Mouse (Mus musculus): ENCODE measurements around the gene Efcab14.

Efcab14 gene

DNA sequence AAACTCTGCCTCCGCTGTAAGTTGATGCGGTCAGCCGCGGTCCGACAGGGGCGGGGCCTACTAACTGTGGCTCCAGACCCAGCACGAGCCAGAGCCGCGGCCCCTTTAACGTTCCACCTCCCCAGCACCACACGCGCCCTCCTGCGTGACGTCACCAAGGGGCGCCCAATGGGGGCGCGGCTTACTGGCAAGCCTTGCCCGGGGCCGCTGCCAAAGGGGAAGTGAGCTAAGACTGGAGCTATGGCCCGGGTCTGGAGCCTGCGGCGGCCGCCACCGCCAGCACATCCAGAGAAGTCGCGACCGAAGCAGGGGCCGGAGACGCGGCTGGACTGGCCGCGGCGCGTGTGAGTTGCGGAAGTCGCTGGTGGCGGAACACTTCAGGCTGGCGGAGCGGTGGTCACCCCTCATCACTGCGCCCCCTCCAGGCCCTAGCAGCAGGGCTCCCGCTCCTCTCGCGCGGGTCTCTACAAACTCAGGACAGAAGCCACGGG lies at the start of gene Efcab14:
Gene Efcab14 (plus strand): TSS at position 194 of the 491 bp plus-strand sequence.
- peak; percentile 43; the same call in 1 of the 2 replicates for TF ChIP-seq GATA4 (IDR thresholded peaks at IDR 0.05; ENCODE audit: insufficient replicate concordance, low read length)

DNA sequence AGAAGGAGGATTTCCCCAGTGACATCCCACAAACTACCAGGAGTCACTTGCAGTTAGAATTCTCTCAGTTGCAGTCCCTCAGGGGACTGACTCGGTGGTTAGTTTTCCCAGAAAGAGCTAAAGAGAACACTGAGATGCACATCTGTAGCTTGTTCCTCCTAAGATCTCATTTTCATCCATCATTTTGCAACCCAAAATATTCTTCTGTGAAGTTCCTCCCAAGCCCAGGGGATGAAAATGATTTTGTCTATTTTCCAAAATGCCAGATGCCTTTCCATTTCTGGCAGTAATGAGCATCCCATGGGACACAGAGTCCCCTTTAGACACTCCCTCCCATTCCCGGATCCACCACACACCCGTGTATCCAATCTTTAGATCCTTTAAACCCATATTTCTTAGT lies 36.1 kb upstream of the Efcab14 start:
- TF ChIP-seq GATA4 (IDR thresholded peaks at IDR 0.05; ENCODE audit: insufficient replicate concordance, low read length) = no peak

- no peak for TF ChIP-seq GATA4 (IDR thresholded peaks at IDR 0.05; ENCODE audit: insufficient replicate concordance, low read length)
Measured at GRCm38 (mm10) chr4:115703927-115704505, 33.5 kb upstream of the Efcab14 start.

GRCm38 (mm10) chr4:115708974-115709593 lies 28.5 kb upstream of the Efcab14 start:
- TF ChIP-seq GATA4 (IDR thresholded peaks at IDR 0.05; ENCODE audit: insufficient replicate concordance, low read length) = peak; percentile 55

DNA sequence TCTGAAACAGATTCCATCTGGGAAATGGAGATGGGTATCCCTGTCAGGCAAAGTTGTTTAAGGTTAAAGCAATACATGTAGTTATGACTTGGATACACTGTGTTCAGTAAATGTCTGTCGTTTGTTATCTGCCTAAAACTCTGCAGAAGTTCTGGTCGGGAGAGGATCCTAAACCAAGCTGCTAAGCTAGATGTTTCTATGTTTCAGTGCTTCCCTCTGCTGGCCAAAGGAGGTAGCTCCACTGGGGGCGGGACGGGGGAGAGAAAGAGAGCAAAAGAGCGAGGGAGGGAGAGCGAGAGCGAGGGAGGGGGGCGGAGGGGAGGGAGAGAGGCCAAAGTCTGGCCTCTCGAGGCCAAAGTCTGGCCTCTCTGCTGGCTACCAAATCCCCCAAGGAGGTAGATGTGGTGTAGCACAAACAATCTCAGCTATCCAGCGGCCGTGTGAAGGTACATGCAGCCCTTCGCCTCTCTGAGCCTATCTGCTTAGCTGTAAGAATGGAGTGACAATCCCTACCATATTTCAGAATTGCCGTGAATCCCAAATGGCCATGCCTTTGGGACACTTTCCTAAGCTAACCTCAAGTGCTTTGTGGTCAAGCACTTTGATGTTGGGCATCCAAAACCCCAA lies 27.6 kb upstream of the Efcab14 start:
- TF ChIP-seq GATA4 (IDR thresholded peaks at IDR 0.05; ENCODE audit: insufficient replicate concordance, low read length) = no peak

- no peak for TF ChIP-seq GATA4 (IDR thresholded peaks at IDR 0.05; ENCODE audit: insufficient replicate concordance, low read length)
Measured at GRCm38 (mm10) chr4:115728721-115729120, 8.8 kb upstream of the Efcab14 start.

DNA sequence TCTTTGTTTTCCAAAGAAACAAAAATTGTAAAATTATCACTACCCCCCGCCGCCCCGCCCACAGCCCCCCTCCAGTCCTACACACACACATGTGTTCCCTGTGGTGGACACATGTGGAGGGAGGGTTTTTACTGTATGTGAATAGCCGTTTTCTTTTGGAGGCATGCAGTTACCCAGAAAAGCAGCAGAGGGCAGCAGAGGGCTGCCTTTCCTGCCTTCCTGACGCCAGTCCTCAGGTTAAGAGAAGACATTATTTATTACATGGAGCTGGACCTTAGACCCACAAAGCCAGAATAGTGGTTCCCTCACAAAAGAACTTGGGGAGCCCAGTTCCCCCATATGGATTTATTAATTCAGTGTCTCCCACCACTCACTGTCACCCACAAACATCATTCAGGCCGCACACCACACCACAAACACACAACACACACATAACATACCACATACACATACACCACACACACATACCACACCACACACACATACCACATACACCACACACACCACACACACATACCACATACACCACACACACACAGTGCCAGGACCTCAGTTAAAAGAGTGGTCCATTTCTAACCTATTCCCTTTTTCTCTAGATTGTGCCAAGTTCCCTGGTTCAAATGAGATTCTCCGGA lies 5.8 kb upstream of the Efcab14 start:
- TF ChIP-seq GATA4 (IDR thresholded peaks at IDR 0.05; ENCODE audit: insufficient replicate concordance, low read length) = no peak

DNA sequence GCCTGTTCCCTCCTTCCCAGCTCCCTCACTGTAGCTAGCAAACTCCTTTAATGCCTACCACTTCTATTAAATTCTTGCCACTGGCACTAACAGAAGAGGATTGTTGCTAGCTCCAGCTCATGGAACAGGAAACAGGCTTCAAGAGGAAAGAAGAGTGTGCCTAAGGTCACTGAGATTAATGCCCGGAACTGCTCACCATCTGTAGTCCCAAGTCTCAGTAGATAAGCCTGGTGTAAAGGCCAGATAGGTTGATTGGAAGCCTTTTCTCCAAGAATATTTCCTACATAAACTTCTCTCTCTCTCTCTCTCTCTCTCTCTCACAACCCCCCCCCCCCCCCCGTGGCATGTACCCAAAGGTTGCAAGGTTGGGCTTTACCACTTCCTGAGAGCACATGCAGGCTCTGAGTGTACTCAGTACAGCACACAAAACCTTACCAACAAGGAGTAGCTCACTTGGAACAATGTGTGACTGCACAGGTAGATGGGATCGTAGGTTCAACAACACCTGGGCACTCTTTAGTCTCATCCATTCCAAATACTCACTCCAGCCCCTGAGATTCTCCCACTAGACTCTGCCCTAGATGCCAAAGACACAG lies 5.2 kb upstream of the Efcab14 start:
- peak; percentile 35; the same call in 1 of the 2 replicates for TF ChIP-seq GATA4 (IDR thresholded peaks at IDR 0.05; ENCODE audit: insufficient replicate concordance, low read length)

DNA sequence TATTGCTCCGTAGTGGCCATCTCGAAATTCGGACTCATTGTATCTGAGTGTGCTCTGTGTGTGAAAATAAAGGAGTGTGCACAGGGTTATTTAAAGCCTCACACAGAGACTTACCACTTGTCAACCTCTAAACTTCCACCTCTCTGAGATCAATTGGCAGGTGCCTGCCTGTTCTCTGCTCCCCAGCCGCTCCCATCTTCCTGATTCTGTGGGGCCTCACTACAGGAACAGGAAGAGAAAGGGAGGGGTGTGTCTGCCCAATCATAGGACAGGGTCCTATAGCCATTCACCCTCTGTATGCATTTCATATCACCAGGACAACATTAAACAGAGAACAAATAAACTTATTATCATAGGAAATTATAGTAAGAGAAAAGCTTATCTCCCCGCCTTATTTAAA lies 3.8 kb upstream of the Efcab14 start:
- no peak for TF ChIP-seq GATA4 (IDR thresholded peaks at IDR 0.05; ENCODE audit: insufficient replicate concordance, low read length)

DNA sequence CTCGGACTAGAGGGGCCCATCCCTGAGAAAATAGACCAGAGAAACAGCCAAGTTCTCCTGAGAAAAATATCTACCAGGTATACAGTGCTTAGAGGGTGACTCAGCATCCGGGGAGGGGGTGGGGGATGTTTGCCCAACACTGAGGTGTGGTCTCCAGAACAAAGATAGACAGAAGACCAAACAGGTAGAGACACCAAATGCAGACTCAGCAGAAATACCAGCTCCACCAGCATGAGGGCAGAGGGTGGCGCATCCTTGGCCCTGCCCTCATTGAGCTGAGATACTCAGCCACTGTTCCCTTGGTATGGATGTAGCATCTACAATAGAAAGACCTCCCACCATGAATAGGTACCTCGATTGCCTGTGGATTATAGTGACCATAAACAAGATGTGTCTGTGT lies 2.7 kb upstream of the Efcab14 start:
- no peak for TF ChIP-seq GATA4 (IDR thresholded peaks at IDR 0.05; ENCODE audit: insufficient replicate concordance, low read length)

- TF ChIP-seq GATA4 (IDR thresholded peaks at IDR 0.05; ENCODE audit: insufficient replicate concordance, low read length) = no peak
Measured at GRCm38 (mm10) chr4:115738481-115738985, 989 bp downstream of the Efcab14 start.

DNA sequence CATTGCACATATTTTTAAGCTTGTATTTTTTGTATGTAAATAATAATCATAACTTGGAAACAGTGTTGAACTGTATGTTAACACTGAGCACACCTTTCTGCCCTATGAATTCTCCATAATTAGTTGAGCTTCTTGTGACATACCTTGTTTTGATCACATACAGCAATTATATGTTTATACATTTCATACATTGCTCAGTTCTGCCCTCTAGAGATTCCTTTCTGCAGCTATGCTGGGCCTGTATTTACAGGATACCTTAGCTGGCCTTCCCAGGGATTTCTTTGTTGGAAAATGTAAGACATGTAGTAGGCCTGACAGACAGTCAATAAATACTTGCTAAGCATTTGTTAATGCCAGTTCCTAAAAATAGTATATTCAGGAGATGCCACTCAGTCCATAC lies 5.1 kb downstream of the Efcab14 start:
- TF ChIP-seq GATA4 (IDR thresholded peaks at IDR 0.05; ENCODE audit: insufficient replicate concordance, low read length) = no peak

- TF ChIP-seq GATA4 (IDR thresholded peaks at IDR 0.05; ENCODE audit: insufficient replicate concordance, low read length) = no peak
Measured at GRCm38 (mm10) chr4:115743096-115743495, 5.6 kb downstream of the Efcab14 start.

DNA sequence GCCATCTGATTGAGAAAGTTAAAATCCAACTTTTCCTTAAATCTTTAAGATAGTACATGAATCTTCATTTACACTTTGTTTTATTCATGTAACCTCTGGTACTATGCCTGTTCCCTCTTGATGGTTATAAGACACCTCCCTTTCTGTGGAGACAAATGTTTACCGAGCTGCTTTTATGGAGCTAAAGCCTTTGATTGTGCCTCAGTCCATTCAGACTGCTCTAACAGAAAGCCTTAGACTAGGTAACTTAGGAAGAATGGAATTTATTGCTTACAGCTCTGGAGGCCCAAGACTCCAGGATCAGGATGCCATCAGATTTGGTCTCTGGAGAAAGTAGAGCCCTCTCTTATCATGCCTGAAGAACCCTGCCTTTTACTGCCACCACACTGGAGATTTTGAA lies 10.6 kb downstream of the Efcab14 start:
- TF ChIP-seq GATA4 (IDR thresholded peaks at IDR 0.05; ENCODE audit: insufficient replicate concordance, low read length) = no peak

GRCm38 (mm10) chr4:115749336-115749735 lies 11.8 kb downstream of the Efcab14 start:
- TF ChIP-seq GATA4 (IDR thresholded peaks at IDR 0.05; ENCODE audit: insufficient replicate concordance, low read length) = no peak
